Mouse (Mus musculus): ENCODE measurements at regions not wholly inside any gene's neighbourhood (a gene's known extent, or its start where the extent isn't known, plus 50 kb on each side); places are given as distances from the start of the nearest gene placed in this dataset.

- DNase-seq (ENCODE audit: low spot score) = no peak
Observed at GRCm38 (mm10) chr2:134126988-134127387, 427.2 kb downstream of the Hao1 start.

GRCm38 (mm10) chr2:134107286-134107685 is 446.9 kb downstream of the Hao1 start:
- no peak for DNase-seq (ENCODE audit: low spot score)

DNA sequence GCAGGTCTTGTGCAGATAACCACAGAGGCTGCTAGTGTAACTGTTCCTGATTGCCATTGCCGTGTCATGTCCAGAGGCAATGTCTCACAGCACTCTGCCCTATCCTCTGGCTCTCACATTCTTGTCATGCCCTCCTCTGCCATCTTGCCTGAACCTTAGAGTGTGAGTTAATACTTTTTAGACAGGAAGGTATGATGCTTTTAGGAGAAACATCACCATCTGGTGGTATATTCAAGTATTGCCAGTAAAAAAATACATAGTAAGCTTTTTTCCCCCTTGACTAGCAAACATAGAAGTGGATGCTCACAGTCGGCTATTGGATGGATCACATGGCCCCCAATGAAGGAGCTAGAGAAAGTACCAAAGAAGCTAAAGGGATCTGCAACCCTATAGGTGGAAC is 465.8 kb downstream of the Hao1 start:
- DNase-seq (ENCODE audit: low spot score) = no peak

DNA sequence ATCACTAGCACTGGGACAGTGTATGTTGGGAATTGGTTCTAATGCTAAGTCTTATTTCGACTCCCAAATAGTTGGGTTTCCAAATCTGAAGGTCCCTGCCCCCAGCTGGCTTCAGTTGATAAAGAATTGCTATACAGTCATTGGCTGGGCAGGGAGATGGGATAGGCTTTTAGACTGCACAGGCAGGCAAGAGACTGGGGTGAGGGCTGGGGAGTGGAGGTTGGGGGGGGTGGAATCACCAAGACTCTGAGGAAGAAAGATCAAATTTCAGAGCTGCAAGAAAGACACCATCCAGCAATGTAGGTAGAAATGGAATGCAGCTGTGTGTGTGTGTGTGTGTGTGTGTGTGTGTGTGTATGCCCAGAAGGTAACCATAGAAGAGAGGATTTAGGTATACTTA is 474.0 kb downstream of the Hao1 start:
- no peak for DNase-seq (ENCODE audit: low spot score)

- no peak for DNase-seq (ENCODE audit: low spot score)
Observed at GRCm38 (mm10) chr2:134077953-134078352, 476.2 kb downstream of the Hao1 start.

DNA sequence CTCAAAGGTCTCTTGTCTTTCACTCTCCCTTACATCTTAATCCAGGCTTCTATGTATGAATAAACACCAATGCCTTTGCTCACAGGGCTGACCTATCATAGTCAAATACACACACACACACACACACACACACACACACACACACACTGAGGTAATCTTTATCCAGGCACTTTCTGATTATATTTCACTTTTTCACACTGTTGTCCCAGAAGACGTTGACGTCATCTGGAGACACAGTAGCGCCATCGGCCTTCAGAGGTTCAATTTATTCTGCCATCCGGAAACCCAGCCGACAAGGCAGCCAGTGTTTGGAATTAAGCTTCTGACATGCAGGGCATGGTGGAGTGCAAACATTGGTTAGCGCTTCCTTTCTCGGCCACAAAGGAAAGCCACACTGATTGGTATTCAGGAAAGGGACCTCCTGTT is 486.2 kb downstream of the Hao1 start:
- DNase-seq (ENCODE audit: low spot score) = no peak

DNA sequence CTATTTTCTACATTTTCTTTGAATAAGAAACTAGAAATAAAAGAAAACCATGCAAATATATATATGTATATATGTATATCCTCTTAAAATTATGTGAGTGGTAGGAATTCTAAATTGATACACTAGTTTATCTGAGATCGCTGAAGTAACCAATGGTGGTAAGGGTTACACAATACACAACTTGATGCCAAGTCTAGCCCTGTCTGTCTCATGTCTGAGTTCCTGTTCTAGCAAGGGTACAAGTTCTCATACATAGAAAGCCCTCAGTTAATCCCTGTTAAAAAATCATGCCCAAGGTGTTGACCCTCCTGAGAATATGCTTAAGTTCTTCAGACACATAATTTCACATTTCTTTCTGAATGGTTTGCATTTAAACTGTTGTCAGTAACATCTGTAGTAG is 486.8 kb downstream of the Hao1 start:
- DNase-seq (ENCODE audit: low spot score) = no peak

DNA sequence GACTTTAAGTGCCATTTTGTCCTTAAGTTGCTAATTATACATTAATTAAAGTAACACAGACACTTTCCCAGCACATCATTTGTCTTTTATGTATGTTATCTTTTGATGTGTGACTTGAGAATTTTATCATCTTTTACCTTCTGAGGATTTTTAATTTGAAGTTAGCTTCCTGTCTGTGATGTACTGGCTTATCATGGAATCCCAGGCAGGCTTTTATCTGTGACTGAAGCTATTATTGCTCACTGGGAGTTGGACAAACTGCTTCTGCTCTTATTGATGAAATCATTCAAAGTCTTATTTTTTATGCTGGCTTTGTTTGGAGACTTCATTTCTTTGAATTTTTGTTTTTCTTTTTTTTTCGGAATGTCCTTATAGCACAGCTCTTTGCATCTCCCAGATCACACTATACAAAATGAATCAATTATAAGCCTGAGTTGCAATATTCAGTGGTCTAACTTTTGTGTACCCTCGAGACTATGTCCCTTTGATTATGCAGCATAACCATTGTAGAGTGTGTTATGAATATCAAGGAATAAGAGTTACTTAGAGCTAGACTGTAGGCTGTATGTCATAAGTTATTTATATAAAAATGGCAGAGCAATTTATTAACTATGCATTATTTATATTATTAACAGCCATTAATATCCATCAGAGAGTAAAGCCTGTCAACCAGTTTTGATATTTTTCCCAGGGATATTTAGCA is 494.1 kb downstream of the Hao1 start:
- no peak for DNase-seq (ENCODE audit: low spot score)

- no peak for DNase-seq (ENCODE audit: low spot score)
Observed at GRCm38 (mm10) chr2:134036359-134036874, 484.5 kb downstream of the Bmp2 start.

DNA sequence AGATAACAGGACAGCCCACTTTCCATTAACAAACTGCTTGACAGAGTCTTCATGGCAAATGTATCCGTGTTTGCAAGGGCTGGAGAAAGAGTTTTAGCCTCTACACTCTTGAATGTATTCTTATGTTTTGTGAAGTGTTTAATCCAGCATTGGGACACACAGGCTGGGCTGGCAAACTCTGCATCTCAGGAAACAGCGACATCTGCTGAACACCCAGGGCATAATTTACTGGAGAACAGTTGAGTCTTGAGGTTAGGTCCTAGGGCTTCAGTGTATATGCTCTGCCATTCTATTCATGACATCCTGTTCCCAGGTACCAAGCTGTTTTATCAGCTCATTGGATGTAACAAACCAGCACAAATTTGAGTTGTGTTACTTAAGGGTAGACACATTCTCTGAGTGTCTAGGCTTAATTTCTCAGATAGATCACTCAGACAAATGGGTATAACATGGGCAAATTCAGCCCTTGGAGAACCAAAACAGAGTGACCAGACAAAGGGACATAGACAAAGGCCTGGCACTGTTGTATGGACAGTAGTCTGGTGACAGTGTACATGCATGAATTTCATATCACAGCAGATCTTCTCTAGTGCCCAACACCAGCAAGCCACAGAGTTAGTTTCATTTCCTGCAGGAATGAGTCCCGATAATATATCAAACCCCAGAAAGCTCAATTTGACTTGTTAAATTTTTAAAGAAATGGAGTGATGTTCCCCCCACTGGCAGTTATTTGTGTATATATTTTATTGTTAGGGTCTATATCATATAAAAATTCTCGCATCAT is 477.9 kb downstream of the Bmp2 start:
- peak; percentile 25 for DNase-seq (ENCODE audit: low spot score)

DNA sequence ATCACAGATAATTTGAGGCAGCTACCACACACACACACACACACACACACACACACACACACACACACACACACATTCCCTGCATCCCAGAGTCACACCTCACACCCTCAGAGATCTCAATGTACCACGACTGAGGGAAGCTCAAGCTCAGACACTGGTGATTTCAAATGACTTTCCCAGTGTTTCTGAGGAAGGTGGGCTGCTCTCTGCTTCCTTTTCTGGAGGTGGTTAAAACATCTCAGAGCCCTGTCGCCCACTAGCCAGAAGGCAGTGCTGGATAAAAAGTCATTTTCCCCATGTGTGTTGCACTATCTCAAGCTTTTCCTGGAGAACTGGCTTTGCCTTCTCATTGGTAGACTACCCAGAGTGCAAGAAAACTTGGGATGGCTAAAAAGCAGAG is 477.2 kb downstream of the Bmp2 start:
- DNase-seq (ENCODE audit: low spot score) = no peak

GRCm38 (mm10) chr2:134017109-134017508 is 465.1 kb downstream of the Bmp2 start:
- peak; percentile 4 for DNase-seq (ENCODE audit: low spot score)

DNA sequence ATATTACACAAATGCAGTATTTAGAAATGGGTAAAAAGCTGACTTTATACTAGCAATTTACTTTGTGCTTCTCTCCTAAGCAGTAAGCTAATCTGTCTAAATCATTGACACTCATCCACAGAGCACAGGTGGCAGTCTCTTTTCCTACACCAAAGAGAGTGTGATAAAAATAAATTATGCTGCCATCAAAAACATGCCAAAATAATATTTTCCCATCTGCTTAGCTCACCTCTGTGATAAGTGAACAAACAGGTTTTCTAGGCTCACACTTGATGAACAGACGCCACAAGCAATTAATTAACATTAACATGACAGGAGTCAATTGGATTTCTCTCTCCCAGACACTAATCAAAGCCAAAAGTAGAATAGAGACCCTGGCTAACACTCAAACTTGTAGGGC is 451.2 kb downstream of the Bmp2 start:
- DNase-seq (ENCODE audit: low spot score) = no peak

DNA sequence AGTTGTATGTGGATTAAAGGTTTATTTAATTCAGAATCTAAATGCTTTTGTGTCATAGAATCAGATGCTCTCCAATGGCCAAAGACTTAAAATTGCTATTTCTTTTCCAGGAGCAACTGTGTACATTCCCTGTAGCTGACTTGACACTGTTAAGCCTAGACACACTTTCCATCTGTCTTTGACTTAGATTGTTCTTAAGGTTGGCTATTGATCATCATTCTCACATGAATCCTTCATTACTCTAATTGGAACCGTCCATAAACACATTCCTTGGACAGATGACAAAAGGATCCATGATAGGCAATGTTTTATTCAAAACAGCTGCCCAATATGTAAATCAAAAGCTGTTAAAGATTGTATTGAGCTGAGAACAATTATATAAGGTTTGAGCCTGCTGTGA is 442.8 kb downstream of the Bmp2 start:
- no peak for DNase-seq (ENCODE audit: low spot score)

DNA sequence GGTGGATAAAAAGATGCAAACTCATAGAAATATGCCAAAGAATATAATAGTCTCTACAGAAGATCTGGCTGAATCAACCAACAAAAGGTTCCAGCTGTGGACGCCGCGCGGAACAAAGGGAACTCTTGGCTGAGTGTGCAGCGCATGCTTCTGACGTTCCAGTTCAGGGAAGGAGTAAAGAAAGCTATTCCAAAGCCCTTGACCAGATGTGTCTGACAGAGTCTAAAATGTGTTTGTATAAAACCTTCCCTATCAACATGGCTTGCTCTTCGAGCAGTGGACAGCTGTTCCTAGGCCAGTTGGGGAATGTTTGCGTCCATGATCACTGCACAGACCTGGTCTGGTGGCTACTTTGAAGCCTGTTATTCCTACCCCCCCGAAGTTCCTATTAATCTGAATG is 442.4 kb downstream of the Bmp2 start:
- DNase-seq (ENCODE audit: low spot score) = peak; percentile 5

DNA sequence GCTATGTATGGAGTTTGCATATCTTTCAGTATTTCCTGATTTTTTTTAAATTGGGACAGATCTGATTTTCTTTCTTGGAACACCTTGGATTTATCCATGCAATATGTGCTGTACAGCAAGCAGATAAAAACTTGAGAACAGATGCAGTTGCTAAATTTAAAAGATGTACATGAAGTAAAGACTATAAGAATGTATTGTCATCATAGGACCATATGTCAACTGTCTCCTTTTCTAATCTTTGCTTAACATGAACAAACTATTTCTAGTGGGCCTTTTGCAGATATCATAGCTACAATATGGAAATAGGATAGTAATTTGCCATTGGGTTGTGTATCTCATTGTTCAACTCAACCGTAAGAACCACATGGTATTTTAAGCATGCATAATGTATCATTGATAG is 435.7 kb downstream of the Bmp2 start:
- DNase-seq (ENCODE audit: low spot score) = no peak

All from urinary bladder, postnatal 14 days (tissue).